In the genomic region with DNA sequence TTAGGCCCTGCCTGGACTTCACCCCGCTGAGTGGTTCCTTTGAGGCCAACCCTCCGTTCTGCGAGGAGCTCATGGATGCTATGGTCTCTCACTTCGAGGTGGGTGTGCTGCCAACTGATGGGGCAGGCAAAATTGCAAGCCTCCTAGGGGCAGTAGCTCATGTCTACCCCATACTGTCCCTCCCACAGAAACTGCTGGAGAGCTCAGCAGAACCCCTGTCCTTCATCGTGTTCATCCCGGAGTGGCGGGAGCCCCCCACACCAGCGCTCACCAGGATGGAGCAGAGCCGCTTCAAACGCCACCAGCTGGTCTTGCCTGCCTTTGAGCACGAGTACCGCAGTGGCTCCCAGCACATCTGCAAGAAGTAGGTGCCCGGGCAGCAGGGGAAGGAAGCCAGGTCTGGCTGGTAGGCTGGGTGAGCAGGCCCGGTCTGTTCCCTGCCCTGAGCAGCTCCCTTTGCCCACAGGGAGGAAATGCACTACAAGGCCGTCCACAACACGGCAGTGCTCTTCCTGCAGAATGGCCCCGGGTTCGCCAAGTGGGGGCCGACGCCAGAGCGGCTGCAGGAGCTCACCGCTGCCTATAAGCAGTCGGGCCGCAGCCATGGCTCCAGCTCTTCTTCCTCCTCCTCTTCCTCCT, we compare ENCODE assay signal across 13 mouse cellular contexts.
"Had no signal": no experiment of that assay in that cellular context is flagged by ENCODE, and none has a peak within 500 bp of the region (broad histone marks: within the 10 kb centered on the region; RNA-seq: fewer than 3 reads in every experiment).

No protein-coding gene starts in this region.

- H3K27me3 ChIP-seq: kidney, embryonic 15.5 days; liver, embryonic 15.5 days had no signal

- H3K4me2 ChIP-seq: kidney, embryonic 15.5 days; liver, embryonic 11.5 days; liver, embryonic 15.5 days had no signal

- ATAC-seq: lung, postnatal 0 days had no signal

- H3K9me3 ChIP-seq: kidney, embryonic 15.5 days; limb, embryonic 10.5 days; liver, embryonic 15.5 days; midbrain, embryonic 10.5 days had no signal

- DNase-seq: kidney, adult 2 months; kidney, postnatal 14 days; lung, adult 2 months; lung, postnatal 36 days; right cerebral cortex, postnatal 4 days; thymus, postnatal 4 days had no signal

- H3K27ac ChIP-seq: kidney, embryonic 15.5 days; left cerebral cortex, adult 2 months; limb, embryonic 10.5 days; liver, embryonic 15.5 days; midbrain, embryonic 10.5 days had no signal

- H3K4me3 ChIP-seq: kidney, embryonic 15.5 days; left cerebral cortex, adult 2 months; limb, embryonic 10.5 days; liver, embryonic 15.5 days; midbrain, embryonic 10.5 days had no signal

- H3K4me1 ChIP-seq: limb, embryonic 10.5 days; liver, embryonic 15.5 days; midbrain, embryonic 10.5 days had no signal

- H3K9ac ChIP-seq: kidney, embryonic 15.5 days; liver, embryonic 15.5 days had no signal
